Mouse (Mus musculus) mouse embryonic stem cell (cell line): ENCODE data around the gene Gm21256.
"Not testable (repeated sequence)": the region's sequence is repeated elsewhere in the genome, so short reads cannot be mapped to it uniquely, and the experiment has no call there.

Source experiments
- in situ Hi-C, 2 experiments: fragments of 300-500 bp; cut with MboI; formaldehyde crosslinking; loops; 1 replicate in 1 of 2; 3 replicates in 1 of 2; pipeline ENCODE4 v1.14.3; 2019 to 2020; ENCODE audit warnings: low sequenced_read_pairs in 2 of 2, low pct_unique_long_range_greater_than_20kb in 1 of 2, mixed read lengths in 1 of 2; ENCODE audit not compliant: unreplicated experiment in 1 of 2

Gm21256 gene

GRCm38 (mm10) chrY:47450660-47451059 is at the start of gene Gm21256:
Gm21256 (plus strand) TSS chrY:47450960.
- in situ Hi-C loops: not testable (repeated sequence)
